Mouse (Mus musculus) forelimb bud, embryonic 11.5 days (tissue): ENCODE measurements around the gene Cdkn3.
"Not testable (repeated sequence)": the region's sequence is repeated elsewhere in the genome, so short reads cannot be mapped to it uniquely, and the experiment has no call there.

ENCODE experiments used
- DNase-seq: peaks from one replicate; pipeline ENCODE4 v3.0.0-alpha.2; 2012; ENCODE audit warnings: low read depth, low spot score

The Cdkn3 gene

GRCm38 (mm10) chr14:46783327-46783926 lies 23.1 kb downstream of the Cdkn3 start:
- DNase-seq, result no peak

GRCm38 (mm10) chr14:46785247-46785646 lies 24.9 kb downstream of the Cdkn3 start:
- DNase-seq, result no peak

GRCm38 (mm10) chr14:46787454-46787786 lies 27.1 kb downstream of the Cdkn3 start:
- DNase-seq, result no peak

- peak; percentile 90 for DNase-seq
Observed at GRCm38 (mm10) chr14:46787787-46788504, 27.6 kb downstream of the Cdkn3 start, which contains the start of gene Cnih1. Gene Cnih1 (minus strand): TSS chr14:46788411.

- no peak for DNase-seq
Observed at GRCm38 (mm10) chr14:46788505-46788901, 28.2 kb downstream of the Cdkn3 start.

DNA sequence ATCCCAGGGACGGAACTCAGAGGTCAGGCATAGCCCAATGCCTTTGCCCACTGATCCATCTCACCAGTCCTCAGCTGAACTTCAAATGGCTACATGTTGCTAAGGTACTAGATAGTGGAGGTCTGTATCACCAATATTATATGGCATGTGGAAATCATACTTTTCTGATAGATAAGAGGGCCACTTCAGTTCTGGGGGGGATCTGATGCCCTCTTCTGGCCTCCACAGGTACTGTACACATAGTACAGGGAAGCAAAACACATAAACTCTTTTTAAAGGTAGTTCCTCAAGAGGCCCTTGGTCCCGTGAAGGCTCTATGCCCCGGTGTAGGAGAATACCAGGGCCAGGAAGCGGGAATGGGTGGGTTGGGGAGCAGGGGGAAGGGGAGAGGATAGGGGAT lies 30.0 kb downstream of the Cdkn3 start:
- no peak for DNase-seq

DNA sequence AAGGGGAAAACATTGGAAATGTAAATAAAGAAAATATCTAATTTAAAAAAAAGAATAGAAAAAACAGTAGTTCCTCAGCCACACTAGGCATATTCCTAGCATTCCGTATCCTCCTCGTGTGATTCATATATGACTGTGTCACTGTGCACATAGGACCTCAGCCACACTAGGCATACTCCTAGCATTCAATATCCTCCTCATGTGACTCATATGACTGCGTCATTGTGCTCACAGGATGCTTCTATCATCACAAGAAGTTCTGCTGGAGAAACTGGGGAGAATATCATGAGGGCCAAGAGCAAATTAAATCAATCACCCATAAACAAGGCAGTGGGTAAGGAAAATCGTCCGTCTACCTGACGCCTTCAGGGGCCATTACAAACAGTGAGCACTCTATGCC lies 30.4 kb downstream of the Cdkn3 start:
- no peak for DNase-seq

GRCm38 (mm10) chr14:46794157-46794556 lies 33.8 kb downstream of the Cdkn3 start:
- DNase-seq, result no peak

DNA sequence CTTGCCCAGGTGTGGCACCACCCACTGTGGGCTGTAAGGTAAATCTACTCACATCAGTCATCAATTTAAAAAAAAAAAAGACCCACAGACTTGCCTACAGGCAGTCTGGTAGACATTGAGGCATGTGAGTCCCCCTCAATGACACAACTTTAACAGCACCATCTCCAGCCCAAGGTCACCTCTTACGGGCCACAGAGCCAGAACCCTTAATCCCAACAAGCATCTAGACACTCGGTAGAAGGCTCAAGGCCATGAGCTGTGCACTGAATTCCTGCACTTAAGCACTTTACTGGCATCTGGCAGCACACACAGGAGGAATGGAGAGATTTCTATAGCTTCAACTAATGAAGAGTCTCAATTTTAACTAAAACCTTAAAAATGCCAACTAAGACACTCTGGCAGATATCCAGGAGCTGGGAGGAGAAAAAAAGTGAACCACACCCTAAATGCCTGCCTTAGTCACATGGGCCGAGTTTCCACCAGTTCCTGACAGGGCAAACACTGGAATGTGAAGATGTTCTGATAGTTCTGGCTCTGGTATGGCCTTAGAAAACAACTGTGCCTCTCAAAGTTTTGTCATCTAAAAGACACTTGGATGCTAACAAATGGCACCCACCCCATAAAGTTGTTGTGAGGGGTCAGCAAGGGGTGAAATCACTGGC lies 40.5 kb downstream of the Cdkn3 start:
- no peak for DNase-seq

GRCm38 (mm10) chr14:46803259-46803658 lies 42.9 kb downstream of the Cdkn3 start:
- DNase-seq, result no peak

- no peak for DNase-seq
Observed at GRCm38 (mm10) chr14:46803791-46804190, 43.5 kb downstream of the Cdkn3 start.

DNA sequence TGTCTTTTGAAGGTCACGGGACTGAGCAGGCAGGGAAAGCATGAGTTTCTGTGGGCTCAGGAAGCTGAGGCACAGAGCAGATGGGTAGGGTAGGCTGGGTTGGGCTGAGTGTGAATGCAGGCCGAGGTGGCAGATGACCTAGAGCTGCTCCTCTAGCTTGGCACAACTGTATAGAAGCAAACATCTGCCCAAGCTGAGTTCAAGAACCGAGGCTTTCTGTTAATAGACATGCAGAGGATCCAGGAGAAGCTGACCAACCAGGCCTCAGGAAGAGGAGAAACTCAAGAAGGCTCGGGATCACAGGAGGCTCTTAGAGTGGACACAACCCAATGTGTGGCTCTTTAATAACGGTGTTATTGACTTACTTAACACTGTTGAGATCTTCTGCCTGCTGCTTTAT lies 45.8 kb downstream of the Cdkn3 start:
- DNase-seq, result no peak

DNA sequence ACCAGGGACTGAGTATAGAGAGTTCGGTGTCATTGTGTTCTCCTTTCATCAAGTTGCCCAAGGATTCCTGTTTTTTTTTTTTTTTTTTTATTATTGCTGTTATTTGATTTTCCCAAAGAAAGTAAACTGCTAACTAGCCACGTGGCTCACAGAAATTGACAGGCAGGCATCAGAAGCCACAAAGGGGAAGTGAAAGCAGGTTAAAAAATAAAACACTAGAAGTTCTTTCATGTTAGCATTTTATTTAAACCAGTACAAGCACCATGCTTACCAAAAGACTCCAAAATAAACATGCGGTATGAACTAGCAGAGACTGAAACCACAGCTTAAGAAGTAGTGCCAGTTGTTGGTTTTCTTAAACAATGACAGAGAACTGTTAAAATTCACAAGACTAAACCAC lies 47.6 kb downstream of the Cdkn3 start:
- DNase-seq, result no peak

DNA sequence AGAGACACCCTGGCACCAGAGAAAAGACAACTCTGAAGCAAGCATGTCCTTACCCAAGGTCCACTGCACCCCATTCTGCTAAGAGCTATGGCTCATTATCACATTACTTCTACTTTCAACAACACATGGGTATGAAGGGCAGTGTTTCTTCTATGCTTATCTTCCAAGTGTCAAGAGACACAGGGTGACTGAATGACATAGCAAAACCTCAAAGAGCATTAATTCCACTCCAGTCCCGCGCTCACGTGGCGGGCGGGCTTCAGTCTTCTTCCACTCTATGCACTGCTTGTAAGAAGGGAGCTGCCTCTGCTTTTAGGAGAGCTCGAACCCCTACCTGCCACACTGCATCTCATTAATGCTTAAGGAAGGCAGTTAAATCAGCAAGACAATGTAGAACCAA lies 55.3 kb downstream of the Cdkn3 start:
- DNase-seq, result no peak

DNA sequence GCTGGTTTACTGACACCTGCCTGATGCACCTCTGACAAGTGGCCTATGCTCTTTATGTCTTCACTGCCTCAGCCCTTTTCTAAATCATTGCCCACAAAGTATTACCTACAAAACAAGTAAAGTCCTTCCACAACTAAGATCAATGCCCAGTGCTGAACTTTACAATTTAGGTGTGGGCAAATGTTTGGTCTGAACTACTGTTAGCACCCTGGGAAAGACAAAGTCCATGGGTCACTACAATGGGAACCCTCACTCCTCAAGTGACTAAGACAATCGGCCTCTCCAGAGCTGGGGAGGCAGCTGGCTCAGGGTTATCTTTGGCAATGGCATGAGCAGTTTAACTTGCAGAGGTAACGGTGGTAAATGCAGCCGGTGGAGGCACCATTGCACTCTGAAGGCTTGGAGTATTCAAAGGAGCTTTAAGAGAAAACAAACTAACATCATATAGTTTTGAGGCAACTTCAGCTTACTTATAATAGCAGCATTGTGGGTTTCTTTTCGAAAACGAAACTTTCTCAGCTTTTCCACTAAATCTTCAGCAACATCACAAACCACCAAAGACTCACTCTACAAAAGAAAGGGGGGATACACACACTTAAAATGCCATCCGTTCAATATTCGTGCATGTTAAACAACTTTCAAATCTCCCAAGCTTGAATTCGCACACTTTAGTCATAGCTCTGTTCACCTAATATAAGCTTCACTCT lies 56.7 kb downstream of the Cdkn3 start:
- DNase-seq, result no peak

- DNase-seq, result no peak
Observed at GRCm38 (mm10) chr14:46818743-46819142, 58.4 kb downstream of the Cdkn3 start.

DNA sequence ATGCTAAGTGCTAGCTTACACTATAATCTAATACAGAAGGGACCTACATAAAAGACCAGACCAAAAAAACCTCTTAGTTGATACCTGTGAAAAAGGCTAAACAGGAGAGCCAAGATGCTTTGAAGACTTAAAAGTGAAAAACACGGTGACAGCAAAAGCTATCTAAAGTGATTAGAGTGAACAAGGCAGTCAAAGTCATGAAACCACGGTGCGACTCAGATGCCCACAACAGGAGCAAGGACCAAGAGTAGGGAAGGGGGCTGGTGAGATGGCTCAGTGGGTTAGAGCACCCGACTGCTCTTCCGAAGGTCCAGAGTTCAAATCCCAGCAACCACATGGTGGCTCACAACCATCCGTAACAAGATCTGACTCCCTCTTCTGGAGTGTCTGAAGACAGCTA lies 59.6 kb downstream of the Cdkn3 start:
- not testable (repeated sequence) for DNase-seq
